Mouse (Mus musculus) midbrain, embryonic 15.5 days (tissue): ENCODE results near the gene Map4k3. TPM values are rescaled to one million over a fixed set of nuclear protein-coding genes. Genes with fewer than 3 reads are reported as not detected.

Experiments
- ATAC-seq: fragments of 200-750 bp; cut with Nextera tagmentation; replicated peaks from 2 replicates; pipeline ENCODE4 v1.8.0; 2017; ENCODE audit warnings: moderate TSS enrichment
- H3K27ac ChIP-seq: fragments of 300-500 bp; sonication (generic); 2 replicates; pipeline ENCODE4 v1.5.1; 2015; ENCODE audit warnings: mild to moderate bottlenecking, inconsistent platforms
- H3K27me3 ChIP-seq: fragments of 300-500 bp; sonication (generic); replicated peaks from 2 replicates; pipeline ENCODE4 v1.6.1; 2015; ENCODE audit warnings: inconsistent platforms
- H3K36me3 ChIP-seq: fragments of 300-500 bp; sonication (generic); replicated peaks from 2 replicates; pipeline ENCODE4 v1.6.1; 2015; ENCODE audit warnings: inconsistent platforms
- H3K4me1 ChIP-seq: fragments of 300-500 bp; sonication (generic); 2 replicates; pipeline ENCODE4 v1.6.1; 2015; ENCODE audit warnings: inconsistent platforms
- H3K4me2 ChIP-seq: fragments of 300-500 bp; sonication (generic); 2 replicates; pipeline ENCODE4 v1.6.1; 2015; ENCODE audit warnings: inconsistent platforms, mild to moderate bottlenecking, moderate library complexity
- H3K4me3 ChIP-seq: fragments of 300-500 bp; sonication (generic); 2 replicates; pipeline ENCODE4 v1.5.1; 2015; ENCODE audit warnings: mild to moderate bottlenecking, inconsistent platforms
- H3K9ac ChIP-seq: fragments of 300-500 bp; sonication (generic); 2 replicates; pipeline ENCODE4 v1.6.1; 2015; ENCODE audit warnings: mild to moderate bottlenecking, inconsistent platforms
- H3K9me3 ChIP-seq: fragments of 300-500 bp; sonication (generic); 2 replicates; pipeline ENCODE4 v1.6.1; 2016; ENCODE audit warnings: inconsistent platforms
- WGBS: fragments of 180-500 bp; shearing (Covaris S2); methylation state at CpG from one replicate; pipeline ENCODE4 v1.1.7; 2015; ENCODE audit warnings: mixed read lengths; 5-methylcytosine and 5-hydroxymethylcytosine counted together
- polyA plus RNA-seq: library from polyadenylated mRNA; unstranded; fragments of >200 nt; fragmentation: Nextera tagmentation; extraction: Ambion mirVana; gene quantifications from 2 replicates; pipeline ENCODE4 v1.2.1, GENCODE M21; 2015

Gene Map4k3
- polyA plus RNA-seq, 1 experiment from 2014 or later = 26.8 TPM

DNA sequence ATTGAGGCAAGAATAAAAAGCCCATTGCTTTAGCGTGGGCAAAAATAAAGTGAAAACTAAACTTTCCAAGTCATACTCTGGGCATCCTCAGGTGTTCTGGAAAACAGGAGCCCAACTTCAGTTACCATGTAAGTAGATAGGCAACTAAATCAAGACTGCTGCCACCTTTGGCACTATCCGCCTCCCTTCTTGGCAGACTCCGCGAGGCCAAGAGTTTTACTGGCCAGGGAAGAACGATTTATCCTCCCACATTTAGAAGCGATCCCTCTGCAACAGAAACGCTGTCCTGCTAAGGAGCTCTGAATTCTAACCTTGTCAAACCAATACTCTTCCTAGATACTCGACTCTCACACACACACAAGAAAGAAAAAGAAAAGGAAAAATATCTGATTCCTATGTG is 1.5 kb downstream of the Map4k3 start:
- H3K27ac ChIP-seq = peak overlapping the region; percentile 92; the same call in 1 of the 2 replicates
- ATAC-seq = no peak

GRCm38 (mm10) chr17:80723092-80723491 is 5.2 kb downstream of the Map4k3 start:
- no peaks in the 10 kb centered on the region for H3K9me3 ChIP-seq
- H3K9ac ChIP-seq = no peak overlapping the region
- WGBS = 72% methylated on average over 6 of the region's 6 CpGs
- H3K27ac ChIP-seq = no peak overlapping the region
- H3K4me1 ChIP-seq = peaks cover 48% of the 10 kb centered on the region
- no peaks in the 10 kb centered on the region for H3K27me3 ChIP-seq
- H3K4me3 ChIP-seq = no peak overlapping the region
- no peak overlapping the region for H3K4me2 ChIP-seq
- no peaks in the 10 kb centered on the region for H3K36me3 ChIP-seq
- no peak for ATAC-seq

More for the DNA sequence above, 1.5 kb downstream of the Map4k3 start:
- no peaks in the 10 kb centered on the region for H3K9me3 ChIP-seq
- no peaks in the 10 kb centered on the region for H3K27me3 ChIP-seq
- WGBS = 8% methylated on average over 8 of the region's 8 CpGs
- H3K36me3 ChIP-seq = no peaks in the 10 kb centered on the region
- peak overlapping the region; percentile 98 for H3K9ac ChIP-seq
- peak overlapping the region; percentile 80 for H3K4me2 ChIP-seq
- peak overlapping the region; percentile 98 for H3K4me3 ChIP-seq
- H3K4me1 ChIP-seq = peaks cover 45% of the 10 kb centered on the region

- Histone ChIP-seq H3K9ac (no peak overlapping the region), H3K27me3 (no peaks in the 10 kb centered on the region), H3K4me2 (no peak overlapping the region), H3K9me3 (no peaks in the 10 kb centered on the region), H3K4me1 (peaks cover 45% of the 10 kb centered on the region), H3K27ac (no peak overlapping the region), H3K36me3 (no peaks in the 10 kb centered on the region), H3K4me3 (no peak overlapping the region)
- 56% methylated on average over 7 of the region's 7 CpGs for WGBS
- peak; percentile 62; the same call in 1 of the 2 replicates for ATAC-seq
Measured at GRCm38 (mm10) chr17:80721670-80722069, 6.6 kb downstream of the Map4k3 start.

GRCm38 (mm10) chr17:80719309-80719708 is 9.0 kb downstream of the Map4k3 start:
- Histone ChIP-seq H3K27me3 (no peaks in the 10 kb centered on the region), H3K4me1 (peaks cover 31% of the 10 kb centered on the region), H3K9me3 (no peaks in the 10 kb centered on the region), H3K27ac (no peak overlapping the region), H3K9ac (no peak overlapping the region), H3K36me3 (no peaks in the 10 kb centered on the region), H3K4me2 (no peak overlapping the region), H3K4me3 (no peak overlapping the region)
- ATAC-seq = no peak
- WGBS = 94% methylated on average over 5 of the region's 5 CpGs

- ATAC-seq = no peak
- H3K9me3 ChIP-seq = no peaks in the 10 kb centered on the region
- no peaks in the 10 kb centered on the region for H3K27me3 ChIP-seq
- no peak overlapping the region for H3K9ac ChIP-seq
- WGBS = 72% methylated on average over 5 of the region's 5 CpGs
- no peak overlapping the region for H3K4me3 ChIP-seq
- H3K4me2 ChIP-seq = no peak overlapping the region
- no peaks in the 10 kb centered on the region for H3K36me3 ChIP-seq
- H3K27ac ChIP-seq = 0 out of 2 replicates have a peak overlapping the region, but pooled peaks have one; percentile 9
- peaks cover 25% of the 10 kb centered on the region for H3K4me1 ChIP-seq
Measured at GRCm38 (mm10) chr17:80718243-80718642, 10.0 kb downstream of the Map4k3 start.

DNA sequence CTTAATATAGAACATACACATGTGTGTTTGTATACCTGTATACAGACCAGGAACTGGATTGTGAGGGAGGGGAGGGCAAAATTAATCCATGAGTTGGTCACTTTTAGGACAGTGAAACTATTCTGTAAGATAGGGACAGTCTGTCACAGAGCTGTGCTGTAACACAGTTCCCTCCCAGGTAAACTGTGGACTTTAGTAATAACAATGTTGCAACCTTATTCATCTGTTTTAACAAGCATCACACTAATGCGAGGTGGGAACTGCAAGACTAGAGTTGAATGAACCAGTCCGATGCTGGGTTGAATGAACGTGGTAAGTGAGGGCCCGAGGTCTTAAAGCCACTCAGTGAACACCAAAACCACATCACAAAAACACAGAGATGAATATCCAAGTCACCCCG is 14.7 kb downstream of the Map4k3 start:
- Histone ChIP-seq H3K27ac (no peak overlapping the region), H3K4me3 (no peak overlapping the region), H3K36me3 (no peaks in the 10 kb centered on the region), H3K9me3 (no peaks in the 10 kb centered on the region), H3K4me2 (no peak overlapping the region), H3K4me1 (peaks cover 31% of the 10 kb centered on the region), H3K27me3 (no peaks in the 10 kb centered on the region), H3K9ac (no peak overlapping the region)
- 95% methylated on average over 5 of the region's 5 CpGs for WGBS
- ATAC-seq = no peak

DNA sequence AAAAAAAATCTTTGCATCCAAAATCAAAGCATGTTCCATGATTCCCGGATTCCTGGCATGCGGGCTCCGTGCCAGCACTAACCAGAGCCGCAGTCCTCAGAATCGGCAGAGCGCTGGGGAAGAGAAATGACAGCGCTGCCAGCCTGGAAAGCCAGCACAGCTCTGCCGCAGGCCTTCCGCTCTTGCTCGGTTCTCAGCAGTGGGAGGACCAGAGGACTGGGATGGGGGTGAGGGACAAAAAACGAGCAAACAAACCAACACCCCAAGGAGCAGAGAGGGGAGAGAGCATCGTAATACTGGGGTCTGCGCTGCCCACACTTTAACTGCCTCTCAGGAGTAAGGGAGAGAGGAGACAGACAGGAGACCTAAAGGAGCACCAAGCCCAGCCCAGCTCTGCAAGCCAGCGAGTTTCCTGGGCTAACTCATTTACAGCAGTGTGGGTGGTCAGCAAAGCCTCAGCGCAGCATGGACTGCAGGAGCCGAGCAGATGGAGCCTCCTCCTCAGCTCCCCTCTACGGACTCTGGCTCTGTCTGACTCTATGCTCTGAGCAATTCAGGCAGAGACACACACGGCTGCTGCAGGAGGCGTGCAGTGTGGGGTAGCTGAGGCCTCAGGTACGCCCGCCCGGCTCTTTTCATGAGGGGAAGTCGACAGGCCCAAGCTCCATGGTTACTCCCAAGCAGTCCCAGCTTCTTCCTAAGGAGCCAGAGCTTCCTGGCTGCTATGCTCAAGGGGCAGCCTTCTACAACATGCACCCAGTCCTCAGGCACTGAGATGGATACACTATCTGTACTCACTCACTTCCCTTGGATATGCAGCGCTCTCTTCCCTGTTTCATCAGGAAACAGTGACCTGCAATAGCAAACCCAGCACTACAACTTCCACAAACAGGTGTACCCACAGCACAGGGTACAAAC is 18.1 kb downstream of the Map4k3 start:
- WGBS = 18% methylated on average over 24 of the region's 24 CpGs
- ATAC-seq = peak; percentile 79
- Histone ChIP-seq H3K4me1 (peaks cover 41% of the 10 kb centered on the region), H3K27ac (peak overlapping the region; percentile 71), H3K4me3 (peak overlapping the region; percentile 11; the same call in 1 of the 2 replicates), H3K27me3 (no peaks in the 10 kb centered on the region), H3K36me3 (no peaks in the 10 kb centered on the region), H3K9me3 (no peaks in the 10 kb centered on the region), H3K4me2 (peak overlapping the region; percentile 45), H3K9ac (peak overlapping the region; percentile 39)

- Histone ChIP-seq H3K36me3 (no peaks in the 10 kb centered on the region), H3K27me3 (no peaks in the 10 kb centered on the region), H3K9me3 (no peaks in the 10 kb centered on the region), H3K4me1 (peaks cover 49% of the 10 kb centered on the region), H3K27ac (no peak overlapping the region), H3K9ac (no peak overlapping the region), H3K4me3 (no peak overlapping the region), H3K4me2 (no peak overlapping the region)
- ATAC-seq = no peak
- WGBS = 88% methylated on average over 6 of the region's 6 CpGs
Measured at GRCm38 (mm10) chr17:80708803-80709202, 19.5 kb downstream of the Map4k3 start.

- Histone ChIP-seq H3K4me1 (peaks cover 49% of the 10 kb centered on the region), H3K27me3 (no peaks in the 10 kb centered on the region), H3K9ac (no peak overlapping the region), H3K36me3 (no peaks in the 10 kb centered on the region), H3K27ac (no peak overlapping the region), H3K9me3 (no peaks in the 10 kb centered on the region), H3K4me3 (no peak overlapping the region), H3K4me2 (no peak overlapping the region)
- WGBS = 75% methylated on average over 4 of the region's 4 CpGs
- ATAC-seq = no peak
Measured at GRCm38 (mm10) chr17:80707176-80707575, 21.1 kb downstream of the Map4k3 start.

DNA sequence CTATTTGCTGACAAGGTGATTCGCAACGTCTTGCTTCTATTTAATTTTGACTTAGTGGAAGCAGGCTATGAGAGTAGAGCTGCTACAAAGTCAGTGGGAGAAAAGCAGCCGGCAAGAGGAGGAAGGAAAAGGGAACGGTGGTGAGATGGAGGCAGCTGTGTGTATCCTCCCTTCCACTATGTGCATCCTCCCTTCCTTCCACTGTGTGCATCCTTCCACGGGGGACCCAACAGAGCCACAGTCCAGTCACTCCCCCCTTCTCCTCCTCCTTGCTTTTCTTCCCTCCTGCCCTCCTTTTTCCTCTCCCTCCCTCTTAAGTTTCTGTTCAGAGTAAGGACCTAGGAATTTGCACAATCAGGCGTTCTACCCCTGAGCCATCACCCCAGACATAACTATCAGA is 21.7 kb downstream of the Map4k3 start:
- no peak overlapping the region for H3K4me3 ChIP-seq
- H3K9ac ChIP-seq = no peak overlapping the region
- peaks cover 51% of the 10 kb centered on the region for H3K4me1 ChIP-seq
- no peaks in the 10 kb centered on the region for H3K36me3 ChIP-seq
- no peak overlapping the region for H3K27ac ChIP-seq
- no peak overlapping the region for H3K4me2 ChIP-seq
- H3K9me3 ChIP-seq = no peaks in the 10 kb centered on the region
- no peaks in the 10 kb centered on the region for H3K27me3 ChIP-seq
- no peak for ATAC-seq
- 72% methylated on average over 6 of the region's 6 CpGs for WGBS

- no peaks in the 10 kb centered on the region for H3K36me3 ChIP-seq
- no peak for ATAC-seq
- no peaks in the 10 kb centered on the region for H3K27me3 ChIP-seq
- no peak overlapping the region for H3K4me2 ChIP-seq
- WGBS = 72% methylated on average over 5 of the region's 5 CpGs
- H3K4me1 ChIP-seq = peaks cover 39% of the 10 kb centered on the region
- H3K4me3 ChIP-seq = no peak overlapping the region
- no peak overlapping the region for H3K27ac ChIP-seq
- no peaks in the 10 kb centered on the region for H3K9me3 ChIP-seq
- H3K9ac ChIP-seq = no peak overlapping the region
Measured at GRCm38 (mm10) chr17:80701687-80702086, 26.6 kb downstream of the Map4k3 start.

DNA sequence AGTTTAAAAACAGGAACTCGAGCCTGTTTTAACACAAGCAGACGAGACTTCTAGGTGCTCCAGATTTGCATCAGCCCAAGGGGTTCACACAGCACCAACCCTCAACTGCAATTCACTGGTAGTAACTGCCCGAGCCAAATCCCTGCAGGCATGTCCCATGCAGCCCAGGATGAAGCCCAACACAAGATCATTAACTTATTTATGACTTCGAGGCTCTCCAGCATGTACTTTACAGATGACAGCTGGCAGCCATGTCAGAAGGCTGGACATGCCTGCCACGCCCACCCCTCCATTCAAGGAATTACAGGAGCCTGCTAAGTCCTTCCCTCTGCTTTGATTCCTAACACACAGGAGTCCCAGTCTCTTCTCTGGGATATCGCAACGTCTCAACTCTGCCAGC is 29.4 kb downstream of the Map4k3 start:
- no peaks in the 10 kb centered on the region for H3K9me3 ChIP-seq
- H3K4me2 ChIP-seq = no peak overlapping the region
- no peak overlapping the region for H3K4me3 ChIP-seq
- peaks cover 21% of the 10 kb centered on the region for H3K4me1 ChIP-seq
- no peak overlapping the region for H3K9ac ChIP-seq
- H3K27ac ChIP-seq = no peak overlapping the region
- WGBS = 47% methylated on average over 7 of the region's 7 CpGs
- no peak for ATAC-seq
- H3K36me3 ChIP-seq = no peaks in the 10 kb centered on the region
- H3K27me3 ChIP-seq = no peaks in the 10 kb centered on the region
